Mouse (Mus musculus): ENCODE measurements at regions not wholly inside any gene's neighbourhood (a gene's known extent, or its start where the extent isn't known, plus 50 kb on each side); places are given as distances from the start of the nearest gene placed in this dataset.
A peak's percentile ranks its signal among the peaks of the same experiment; 100 is the strongest.

GRCm38 (mm10) chr6:31933364-31933763, 116.7 kb upstream of the 1700012A03Rik start:
- Histone ChIP-seq H3K9me3 (no peaks in the 10 kb centered on the region), H3K9ac (no peak overlapping the region), H3K4me2 (no peak overlapping the region), H3K4me3 (no peak overlapping the region), H3K36me3 (replicated peaks) (no peaks in the 10 kb centered on the region), H3K27ac (no peak overlapping the region), H3K4me1 (peaks cover 11% of the 10 kb centered on the region), H3K27me3 (replicated peaks) (no peaks in the 10 kb centered on the region)
- 31% methylated on average over 5 of the region's 5 CpGs for WGBS
- ATAC-seq (replicated peaks): peak; percentile 50; the same call in 1 of the 2 replicates

- Histone ChIP-seq H3K9ac (no peak overlapping the region), H3K27me3 (replicated peaks) (no peaks in the 10 kb centered on the region), H3K4me1 (peaks cover 9% of the 10 kb centered on the region), H3K4me2 (no peak overlapping the region), H3K4me3 (no peak overlapping the region), H3K36me3 (replicated peaks) (no peaks in the 10 kb centered on the region), H3K9me3 (no peaks in the 10 kb centered on the region), H3K27ac (no peak overlapping the region)
- ATAC-seq (replicated peaks): no peak
- 88% methylated on average over 6 of the region's 6 CpGs for WGBS
Measured at GRCm38 (mm10) chr6:31931116-31931515, 118.9 kb upstream of the 1700012A03Rik start.

GRCm38 (mm10) chr6:31929165-31929564, 120.9 kb upstream of the 1700012A03Rik start:
- Histone ChIP-seq H3K27ac (no peak overlapping the region), H3K9me3 (no peaks in the 10 kb centered on the region), H3K27me3 (replicated peaks) (no peaks in the 10 kb centered on the region), H3K36me3 (replicated peaks) (no peaks in the 10 kb centered on the region), H3K4me3 (no peak overlapping the region), H3K4me1 (peaks cover 14% of the 10 kb centered on the region), H3K4me2 (no peak overlapping the region), H3K9ac (no peak overlapping the region)
- ATAC-seq (replicated peaks): no peak
- 92% methylated on average over 2 of the region's 2 CpGs for WGBS

GRCm38 (mm10) chr6:31927181-31927580, 122.9 kb upstream of the 1700012A03Rik start:
- no peak overlapping the region for H3K27ac ChIP-seq
- H3K9me3 ChIP-seq: no peaks in the 10 kb centered on the region
- no peaks in the 10 kb centered on the region for H3K27me3 ChIP-seq (replicated peaks)
- H3K36me3 ChIP-seq (replicated peaks): no peaks in the 10 kb centered on the region
- 81% methylated on average over 3 of the region's 3 CpGs for WGBS
- peaks cover 10% of the 10 kb centered on the region for H3K4me1 ChIP-seq
- no peak for ATAC-seq (replicated peaks)
- H3K9ac ChIP-seq: no peak overlapping the region
- no peak overlapping the region for H3K4me3 ChIP-seq
- H3K4me2 ChIP-seq: no peak overlapping the region

GRCm38 (mm10) chr6:31924669-31925046, 125.4 kb upstream of the 1700012A03Rik start:
- peak overlapping the region; percentile 59 for H3K27ac ChIP-seq
- no peaks in the 10 kb centered on the region for H3K9me3 ChIP-seq
- 72% methylated on average over 2 of the region's 2 CpGs for WGBS
- peaks cover 10% of the 10 kb centered on the region for H3K4me1 ChIP-seq
- no peaks in the 10 kb centered on the region for H3K36me3 ChIP-seq (replicated peaks)
- ATAC-seq (replicated peaks): peak; percentile 50; the same call in 1 of the 2 replicates
- no peaks in the 10 kb centered on the region for H3K27me3 ChIP-seq (replicated peaks)
- H3K4me3 ChIP-seq: no peak overlapping the region
- no peak overlapping the region for H3K9ac ChIP-seq
- no peak overlapping the region for H3K4me2 ChIP-seq

GRCm38 (mm10) chr6:31923951-31924668, 125.9 kb upstream of the 1700012A03Rik start:
- no peaks in the 10 kb centered on the region for H3K36me3 ChIP-seq (replicated peaks)
- H3K4me3 ChIP-seq: no peak overlapping the region
- H3K4me1 ChIP-seq: peaks cover 10% of the 10 kb centered on the region
- no peak overlapping the region for H3K9ac ChIP-seq
- H3K27ac ChIP-seq: peak overlapping the region; percentile 59
- no peaks in the 10 kb centered on the region for H3K27me3 ChIP-seq (replicated peaks)
- H3K9me3 ChIP-seq: no peaks in the 10 kb centered on the region
- H3K4me2 ChIP-seq: no peak overlapping the region
- WGBS: 40% methylated on average over 3 of the region's 3 CpGs
- peak; percentile 81 for ATAC-seq (replicated peaks)

- Histone ChIP-seq H3K4me3 (no peak overlapping the region), H3K27ac (no peak overlapping the region)
Measured at GRCm38 (mm10) chr6:31921561-31922152, 128.4 kb upstream of the 1700012A03Rik start.

GRCm38 (mm10) chr6:31917411-31918131, 132.5 kb upstream of the 1700012A03Rik start:
- Histone ChIP-seq H3K4me1 (no peaks in the 10 kb centered on the region), H3K4me2 (no peak overlapping the region), H3K27me3 (replicated peaks) (no peaks in the 10 kb centered on the region), H3K9me3 (no peaks in the 10 kb centered on the region), H3K9ac (no peak overlapping the region), H3K27ac (no peak overlapping the region), H3K36me3 (replicated peaks) (no peaks in the 10 kb centered on the region), H3K4me3 (no peak overlapping the region)
- WGBS: 82% methylated on average over 13 of the region's 13 CpGs
- ATAC-seq (replicated peaks): no peak

More at GRCm38 (mm10) chr6:31921561-31922152, 128.4 kb upstream of the 1700012A03Rik start:
- peaks cover 10% of the 10 kb centered on the region for H3K4me1 ChIP-seq
- H3K36me3 ChIP-seq (replicated peaks): no peaks in the 10 kb centered on the region
- no peak overlapping the region for H3K4me2 ChIP-seq
- no peaks in the 10 kb centered on the region for H3K9me3 ChIP-seq
- no peak overlapping the region for H3K9ac ChIP-seq
- WGBS: 91% methylated on average over 9 of the region's 9 CpGs
- H3K27me3 ChIP-seq (replicated peaks): no peaks in the 10 kb centered on the region
- ATAC-seq (replicated peaks): no peak

GRCm38 (mm10) chr6:31901791-31902190, 148.3 kb upstream of the 1700012A03Rik start:
- Histone ChIP-seq H3K4me1 (no peaks in the 10 kb centered on the region), H3K9ac (no peak overlapping the region), H3K36me3 (replicated peaks) (no peaks in the 10 kb centered on the region), H3K27me3 (replicated peaks) (no peaks in the 10 kb centered on the region), H3K4me3 (no peak overlapping the region), H3K4me2 (no peak overlapping the region), H3K9me3 (no peaks in the 10 kb centered on the region), H3K27ac (no peak overlapping the region)
- no peak for ATAC-seq (replicated peaks)
- WGBS: 75% methylated on average over 2 of the region's 2 CpGs

GRCm38 (mm10) chr6:31899055-31899454, 151.0 kb upstream of the 1700012A03Rik start:
- no peaks in the 10 kb centered on the region for H3K36me3 ChIP-seq (replicated peaks)
- no peak overlapping the region for H3K4me3 ChIP-seq
- H3K9me3 ChIP-seq: no peaks in the 10 kb centered on the region
- no peak for ATAC-seq (replicated peaks)
- H3K27ac ChIP-seq: no peak overlapping the region
- H3K4me2 ChIP-seq: no peak overlapping the region
- 57% methylated on average over 3 of the region's 3 CpGs for WGBS
- no peaks in the 10 kb centered on the region for H3K27me3 ChIP-seq (replicated peaks)
- H3K9ac ChIP-seq: no peak overlapping the region
- H3K4me1 ChIP-seq: no peaks in the 10 kb centered on the region

GRCm38 (mm10) chr6:31898609-31899008, 151.4 kb upstream of the 1700012A03Rik start:
- WGBS: 19% methylated on average over 4 of the region's 4 CpGs
- H3K9ac ChIP-seq: no peak overlapping the region
- H3K4me3 ChIP-seq: no peak overlapping the region
- no peaks in the 10 kb centered on the region for H3K9me3 ChIP-seq
- H3K27ac ChIP-seq: no peak overlapping the region
- ATAC-seq (replicated peaks): no peak
- H3K36me3 ChIP-seq (replicated peaks): no peaks in the 10 kb centered on the region
- no peaks in the 10 kb centered on the region for H3K4me1 ChIP-seq
- H3K27me3 ChIP-seq (replicated peaks): no peaks in the 10 kb centered on the region
- no peak overlapping the region for H3K4me2 ChIP-seq

GRCm38 (mm10) chr6:31897001-31897400, 153.0 kb upstream of the 1700012A03Rik start:
- H3K4me1 ChIP-seq: no peaks in the 10 kb centered on the region
- no peaks in the 10 kb centered on the region for H3K36me3 ChIP-seq (replicated peaks)
- H3K9ac ChIP-seq: no peak overlapping the region
- ATAC-seq (replicated peaks): no peak
- H3K4me2 ChIP-seq: no peak overlapping the region
- no peaks in the 10 kb centered on the region for H3K9me3 ChIP-seq
- H3K4me3 ChIP-seq: no peak overlapping the region
- H3K27me3 ChIP-seq (replicated peaks): no peaks in the 10 kb centered on the region
- 77% methylated on average over 3 of the region's 3 CpGs for WGBS
- H3K27ac ChIP-seq: no peak overlapping the region
